Mouse (Mus musculus): ENCODE results near the gene Anxa5. TPM values are rescaled to one million over a fixed set of nuclear protein-coding genes. Genes with fewer than 3 reads are reported as not detected.

Gene Anxa5
- polyA plus RNA-seq, 1 experiment from 2014 or later: 103 TPM

DNA sequence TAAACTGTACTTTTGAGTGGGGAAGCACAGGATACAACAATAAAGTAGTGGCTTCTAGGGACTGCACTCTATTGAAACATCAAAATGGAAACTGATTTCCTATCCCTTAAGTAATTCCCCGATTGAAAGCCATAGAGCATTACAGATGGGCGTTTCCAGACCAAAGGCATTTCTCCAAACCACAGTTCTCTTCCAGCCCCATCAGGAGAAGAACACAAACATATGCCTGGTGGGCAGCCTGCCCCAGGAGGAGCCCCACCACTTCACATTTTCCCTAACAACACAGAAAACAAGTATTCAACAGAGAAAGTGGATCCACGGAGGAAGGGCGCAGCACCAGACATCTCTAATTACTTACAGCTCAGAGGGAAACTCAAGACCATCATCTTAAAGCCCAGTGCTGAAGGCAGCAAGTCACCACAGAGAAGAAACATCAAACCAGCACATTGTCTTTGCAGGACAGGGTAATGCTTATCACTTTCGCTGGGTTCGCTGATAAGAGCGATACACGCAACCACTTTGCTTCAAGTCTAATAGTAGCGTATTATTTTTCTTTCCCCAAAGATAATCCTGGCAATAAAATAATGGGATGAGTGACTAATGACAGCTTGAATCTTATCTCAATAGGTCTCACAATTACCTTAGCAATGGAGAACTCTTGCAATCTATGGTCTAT, 17.2 kb upstream of the Anxa5 start:
- Histone ChIP-seq H3K9ac (ENCODE audit: low read depth, low read length) (no peak overlapping the region), H3K4me1 (replicated peaks; ENCODE audit: control insufficient read depth, insufficient read depth, low read length) (no peaks in the 10 kb centered on the region), H3K27me3 (ENCODE audit: control insufficient read depth, insufficient read depth, low read length) (no peaks in the 10 kb centered on the region), H3K27ac (ENCODE audit: low read depth, low read length) (no peak overlapping the region), H3K4me2 (replicated peaks; ENCODE audit: low read depth, low read length) (no peak overlapping the region), H3K9me3 (ENCODE audit: control insufficient read depth, low read length) (no peaks in the 10 kb centered on the region), H3K4me3 (ENCODE audit: low read depth, low read length) (no peak overlapping the region), H3K36me3 (ENCODE audit: control insufficient read depth, insufficient read depth, low read length) (no peaks in the 10 kb centered on the region)
- ATAC-seq (ENCODE audit: low FRiP score): no peak
- DNase-seq (ENCODE audit: low spot score): no peak
- WGBS: 85% methylated on average over 9 of the region's 9 CpGs

DNA sequence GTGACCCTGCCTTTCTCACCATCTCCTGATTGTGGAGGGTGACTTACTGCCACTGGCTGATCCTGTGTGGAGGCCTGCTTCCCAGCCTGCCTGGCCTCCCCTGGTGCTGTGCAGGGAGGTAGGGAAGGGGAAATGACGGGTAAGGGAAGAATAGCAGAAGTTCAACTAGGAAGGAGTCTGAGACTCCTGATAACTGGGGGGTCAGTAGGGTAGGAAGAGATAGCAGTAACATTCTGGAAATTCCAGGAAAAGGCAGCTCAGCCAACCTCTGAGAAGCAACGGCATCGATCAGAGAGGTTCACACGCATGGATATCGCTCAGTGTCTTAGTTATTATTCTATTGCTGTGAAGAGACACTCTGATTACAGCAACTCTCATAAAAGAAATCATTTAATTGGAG, 15.8 kb upstream of the Anxa5 start:
- no peak for DNase-seq (ENCODE audit: low spot score)
- Histone ChIP-seq H3K4me3 (ENCODE audit: low read depth, low read length) (no peak overlapping the region), H3K9me3 (ENCODE audit: control insufficient read depth, low read length) (no peaks in the 10 kb centered on the region), H3K36me3 (ENCODE audit: control insufficient read depth, insufficient read depth, low read length) (no peaks in the 10 kb centered on the region), H3K4me2 (replicated peaks; ENCODE audit: low read depth, low read length) (no peak overlapping the region), H3K9ac (ENCODE audit: low read depth, low read length) (no peak overlapping the region), H3K27ac (ENCODE audit: low read depth, low read length) (no peak overlapping the region), H3K27me3 (ENCODE audit: control insufficient read depth, insufficient read depth, low read length) (no peaks in the 10 kb centered on the region), H3K4me1 (replicated peaks; ENCODE audit: control insufficient read depth, insufficient read depth, low read length) (no peaks in the 10 kb centered on the region)
- 94% methylated on average over 5 of the region's 5 CpGs for WGBS
- no peak for ATAC-seq (ENCODE audit: low FRiP score)

DNA sequence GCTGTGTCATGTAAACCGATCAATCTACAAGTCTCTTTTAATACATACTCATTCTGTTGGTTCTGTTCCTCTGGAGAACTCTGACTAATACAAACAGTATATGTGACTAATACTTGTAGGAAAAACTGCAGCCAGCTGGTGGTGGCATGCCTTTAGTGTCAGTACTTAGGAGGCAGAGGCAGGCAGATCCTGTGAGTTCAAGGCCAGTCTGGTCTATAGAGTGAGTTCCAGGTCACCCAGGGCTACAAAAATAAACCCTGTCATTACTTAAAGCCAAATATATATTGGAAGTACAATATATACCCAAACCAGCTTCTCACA, 13.9 kb upstream of the Anxa5 start:
- Histone ChIP-seq H3K4me1 (replicated peaks; ENCODE audit: control insufficient read depth, insufficient read depth, low read length) (no peaks in the 10 kb centered on the region), H3K36me3 (ENCODE audit: control insufficient read depth, insufficient read depth, low read length) (no peaks in the 10 kb centered on the region), H3K4me2 (replicated peaks; ENCODE audit: low read depth, low read length) (no peak overlapping the region), H3K9ac (ENCODE audit: low read depth, low read length) (no peak overlapping the region), H3K27ac (ENCODE audit: low read depth, low read length) (no peak overlapping the region), H3K4me3 (ENCODE audit: low read depth, low read length) (no peak overlapping the region), H3K9me3 (ENCODE audit: control insufficient read depth, low read length) (no peaks in the 10 kb centered on the region), H3K27me3 (ENCODE audit: control insufficient read depth, insufficient read depth, low read length) (no peaks in the 10 kb centered on the region)
- 93% methylated on average over 1 of the region's 1 CpGs for WGBS
- ATAC-seq (ENCODE audit: low FRiP score): no peak
- DNase-seq (ENCODE audit: low spot score): no peak

DNA sequence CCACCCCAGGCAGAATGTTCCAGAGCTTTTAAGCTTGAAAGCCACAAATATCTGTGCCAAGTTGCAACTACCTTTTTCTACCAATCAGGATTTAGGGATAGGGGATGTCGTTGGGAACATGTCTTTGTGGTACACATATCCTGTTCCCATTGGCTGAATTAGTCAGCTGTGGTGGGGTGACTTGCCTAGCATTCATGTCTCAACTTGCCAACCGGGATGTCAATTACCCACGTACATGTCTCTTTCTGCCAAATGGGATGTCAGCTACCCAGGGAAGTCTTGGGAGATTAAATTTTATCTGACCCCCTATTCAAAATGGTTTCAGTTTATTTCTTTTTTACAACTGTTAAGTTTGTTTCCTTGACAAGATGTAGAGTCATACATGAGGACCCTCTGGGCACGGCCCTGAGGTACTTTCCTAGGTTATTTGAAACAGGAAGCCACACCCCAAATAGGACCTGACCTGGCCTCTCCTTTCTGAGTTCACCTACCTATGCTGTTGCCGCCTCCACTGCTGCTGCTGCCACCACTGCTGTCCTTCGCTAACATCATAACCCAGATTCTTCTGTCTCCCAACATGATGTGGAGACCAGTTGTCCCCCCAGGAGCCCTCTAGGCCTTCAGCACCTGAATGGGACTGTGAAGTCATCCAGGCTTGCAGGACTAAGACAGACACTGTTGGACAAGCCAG, 13.3 kb upstream of the Anxa5 start:
- no peak overlapping the region for H3K4me3 ChIP-seq (ENCODE audit: low read depth, low read length)
- H3K9me3 ChIP-seq (ENCODE audit: control insufficient read depth, low read length): no peaks in the 10 kb centered on the region
- no peak for ATAC-seq (ENCODE audit: low FRiP score)
- no peaks in the 10 kb centered on the region for H3K4me1 ChIP-seq (replicated peaks; ENCODE audit: control insufficient read depth, insufficient read depth, low read length)
- no peak for DNase-seq (ENCODE audit: low spot score)
- H3K9ac ChIP-seq (ENCODE audit: low read depth, low read length): no peak overlapping the region
- no peaks in the 10 kb centered on the region for H3K36me3 ChIP-seq (ENCODE audit: control insufficient read depth, insufficient read depth, low read length)
- 82% methylated on average over 6 of the region's 6 CpGs for WGBS
- H3K4me2 ChIP-seq (replicated peaks; ENCODE audit: low read depth, low read length): no peak overlapping the region
- H3K27ac ChIP-seq (ENCODE audit: low read depth, low read length): no peak overlapping the region
- no peaks in the 10 kb centered on the region for H3K27me3 ChIP-seq (ENCODE audit: control insufficient read depth, insufficient read depth, low read length)

DNA sequence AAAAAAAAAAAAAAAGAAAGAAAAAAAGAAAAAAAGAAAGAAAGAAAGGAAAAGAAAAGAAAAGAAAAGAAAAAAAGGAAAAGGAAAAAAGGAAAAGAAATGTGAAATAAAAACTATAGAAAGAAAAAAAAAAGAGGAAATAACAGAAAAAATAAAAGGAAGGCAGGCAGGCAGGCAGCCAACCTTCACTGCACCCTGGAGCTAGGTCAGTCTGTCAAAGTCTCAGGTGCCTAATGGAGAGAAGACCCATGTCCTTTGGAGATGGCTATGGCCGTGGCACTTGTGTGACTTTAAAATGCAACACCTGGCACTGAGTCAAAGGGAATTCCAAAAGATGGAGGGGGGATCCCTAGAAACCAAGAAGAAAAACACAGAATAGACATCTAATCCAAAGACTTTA, 12.7 kb upstream of the Anxa5 start:
- Histone ChIP-seq H3K27me3 (ENCODE audit: control insufficient read depth, insufficient read depth, low read length) (no peaks in the 10 kb centered on the region), H3K4me2 (replicated peaks; ENCODE audit: low read depth, low read length) (no peak overlapping the region), H3K9me3 (ENCODE audit: control insufficient read depth, low read length) (no peaks in the 10 kb centered on the region), H3K4me3 (ENCODE audit: low read depth, low read length) (no peak overlapping the region), H3K27ac (ENCODE audit: low read depth, low read length) (no peak overlapping the region), H3K9ac (ENCODE audit: low read depth, low read length) (no peak overlapping the region), H3K4me1 (replicated peaks; ENCODE audit: control insufficient read depth, insufficient read depth, low read length) (no peaks in the 10 kb centered on the region), H3K36me3 (ENCODE audit: control insufficient read depth, insufficient read depth, low read length) (no peaks in the 10 kb centered on the region)
- no peak for ATAC-seq (ENCODE audit: low FRiP score)
- no peak for DNase-seq (ENCODE audit: low spot score)
- 85% methylated on average over 1 of the region's 1 CpGs for WGBS

DNA sequence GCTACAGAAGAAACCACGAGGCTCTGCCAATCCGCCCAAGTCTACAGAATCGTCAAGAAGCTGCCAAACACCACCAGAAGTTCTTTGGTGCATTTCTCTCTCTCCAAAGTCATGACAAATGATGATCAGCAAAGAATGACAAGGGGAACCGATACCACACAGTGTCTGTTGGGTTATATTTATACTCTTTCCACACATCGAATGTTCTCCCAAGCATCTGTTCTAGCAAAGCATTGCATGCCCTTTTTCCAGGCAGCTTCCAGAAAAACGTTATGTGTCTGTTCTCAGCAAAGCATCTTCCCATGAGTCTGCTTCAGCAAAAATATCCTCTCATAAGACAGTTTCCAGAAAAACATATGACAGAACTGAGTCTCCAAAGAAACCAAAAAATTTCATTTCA, 11.2 kb upstream of the Anxa5 start:
- H3K9me3 ChIP-seq (ENCODE audit: control insufficient read depth, low read length): no peaks in the 10 kb centered on the region
- no peak overlapping the region for H3K4me3 ChIP-seq (ENCODE audit: low read depth, low read length)
- H3K9ac ChIP-seq (ENCODE audit: low read depth, low read length): no peak overlapping the region
- ATAC-seq (ENCODE audit: low FRiP score): no peak
- H3K4me1 ChIP-seq (replicated peaks; ENCODE audit: control insufficient read depth, insufficient read depth, low read length): peaks cover 1% of the 10 kb centered on the region; the same call in 1 of the 2 replicates
- 92% methylated on average over 6 of the region's 6 CpGs for WGBS
- H3K36me3 ChIP-seq (ENCODE audit: control insufficient read depth, insufficient read depth, low read length): no peaks in the 10 kb centered on the region
- no peak for DNase-seq (ENCODE audit: low spot score)
- no peak overlapping the region for H3K4me2 ChIP-seq (replicated peaks; ENCODE audit: low read depth, low read length)
- H3K27me3 ChIP-seq (ENCODE audit: control insufficient read depth, insufficient read depth, low read length): no peaks in the 10 kb centered on the region
- no peak overlapping the region for H3K27ac ChIP-seq (ENCODE audit: low read depth, low read length)

DNA sequence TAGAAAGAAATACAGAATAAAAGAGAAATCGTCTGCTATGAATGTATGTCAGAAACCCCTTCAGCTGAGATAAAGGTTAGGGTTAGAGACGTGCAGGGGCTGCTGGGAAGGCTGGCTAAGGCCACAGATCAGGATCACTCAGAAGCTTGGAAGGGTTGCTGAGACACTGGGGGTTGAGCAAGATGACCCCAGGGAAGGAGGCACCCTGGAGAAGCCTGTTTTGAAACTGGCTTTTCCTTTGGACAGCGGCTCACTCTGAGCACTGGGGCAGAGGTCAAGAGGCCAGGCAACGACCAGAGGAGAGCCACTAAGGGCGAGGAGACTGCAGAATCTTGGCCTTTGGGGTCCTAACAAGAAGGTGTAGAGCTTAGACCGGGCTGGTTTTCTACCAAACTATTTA, 10.5 kb upstream of the Anxa5 start:
- DNase-seq (ENCODE audit: low spot score) (no peak), ATAC-seq (ENCODE audit: low FRiP score) (no peak)
- Histone ChIP-seq H3K4me2 (replicated peaks; ENCODE audit: low read depth, low read length) (no peak overlapping the region), H3K4me3 (ENCODE audit: low read depth, low read length) (no peak overlapping the region), H3K27me3 (ENCODE audit: control insufficient read depth, insufficient read depth, low read length) (no peaks in the 10 kb centered on the region), H3K9ac (ENCODE audit: low read depth, low read length) (no peak overlapping the region), H3K36me3 (ENCODE audit: control insufficient read depth, insufficient read depth, low read length) (no peaks in the 10 kb centered on the region), H3K9me3 (ENCODE audit: control insufficient read depth, low read length) (no peaks in the 10 kb centered on the region), H3K4me1 (replicated peaks; ENCODE audit: control insufficient read depth, insufficient read depth, low read length) (peaks cover 4% of the 10 kb centered on the region), H3K27ac (ENCODE audit: low read depth, low read length) (no peak overlapping the region)
- 43% methylated on average over 6 of the region's 6 CpGs for WGBS

DNA sequence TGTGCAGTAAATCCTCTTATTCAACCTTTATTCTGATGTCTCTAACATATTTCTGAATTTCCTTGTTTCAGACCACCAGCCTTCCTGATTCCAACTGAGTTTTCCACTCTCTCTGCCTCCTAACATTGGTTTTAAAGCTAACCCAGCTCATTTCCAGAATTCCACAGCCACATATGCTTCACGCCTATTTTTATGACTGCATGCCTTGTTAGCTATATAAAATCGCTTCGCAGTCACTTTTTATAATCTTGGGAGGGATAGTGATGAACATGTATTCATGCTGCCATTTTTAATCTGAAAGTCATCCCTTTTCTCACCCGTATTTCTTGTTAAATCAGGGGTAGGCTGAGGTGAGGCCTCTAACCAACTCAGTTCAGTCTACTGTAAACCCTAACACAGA, 8.6 kb upstream of the Anxa5 start:
- peaks cover 4% of the 10 kb centered on the region for H3K4me1 ChIP-seq (replicated peaks; ENCODE audit: control insufficient read depth, insufficient read depth, low read length)
- 93% methylated on average over 4 of the region's 4 CpGs for WGBS
- no peak for ATAC-seq (ENCODE audit: low FRiP score)
- no peak overlapping the region for H3K4me2 ChIP-seq (replicated peaks; ENCODE audit: low read depth, low read length)
- H3K36me3 ChIP-seq (ENCODE audit: control insufficient read depth, insufficient read depth, low read length): no peaks in the 10 kb centered on the region
- H3K27ac ChIP-seq (ENCODE audit: low read depth, low read length): no peak overlapping the region
- no peak overlapping the region for H3K9ac ChIP-seq (ENCODE audit: low read depth, low read length)
- no peak for DNase-seq (ENCODE audit: low spot score)
- H3K4me3 ChIP-seq (ENCODE audit: low read depth, low read length): no peak overlapping the region
- no peaks in the 10 kb centered on the region for H3K9me3 ChIP-seq (ENCODE audit: control insufficient read depth, low read length)
- H3K27me3 ChIP-seq (ENCODE audit: control insufficient read depth, insufficient read depth, low read length): no peaks in the 10 kb centered on the region

DNA sequence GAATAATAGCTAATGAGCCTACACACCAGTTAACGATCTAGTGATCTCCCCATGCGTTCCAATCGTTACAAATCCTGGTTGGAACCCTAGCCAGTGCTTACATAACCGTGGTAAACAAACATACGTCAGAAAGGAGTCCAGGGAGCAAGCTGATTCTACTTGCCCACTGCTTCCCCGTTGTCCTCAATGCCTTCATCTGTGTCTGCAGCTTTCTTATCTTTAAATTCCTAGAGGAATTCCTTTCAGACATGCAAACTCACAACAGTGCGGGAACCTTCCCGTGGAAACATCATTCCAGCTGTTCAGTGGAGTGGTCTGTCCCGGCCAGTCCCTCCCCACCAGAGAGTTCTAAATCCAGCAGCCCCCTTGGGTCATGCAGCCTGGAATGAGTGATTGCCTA, 7.2 kb upstream of the Anxa5 start:
- WGBS: 50% methylated on average over 9 of the region's 9 CpGs
- DNase-seq (ENCODE audit: low spot score): no peak
- no peak overlapping the region for H3K4me2 ChIP-seq (replicated peaks; ENCODE audit: low read depth, low read length)

More for the DNA sequence above, 7.2 kb upstream of the Anxa5 start:
- ATAC-seq (ENCODE audit: low FRiP score): no peak
- Histone ChIP-seq H3K9me3 (ENCODE audit: control insufficient read depth, low read length) (no peaks in the 10 kb centered on the region), H3K36me3 (ENCODE audit: control insufficient read depth, insufficient read depth, low read length) (no peaks in the 10 kb centered on the region), H3K27me3 (ENCODE audit: control insufficient read depth, insufficient read depth, low read length) (no peaks in the 10 kb centered on the region), H3K4me3 (ENCODE audit: low read depth, low read length) (no peak overlapping the region), H3K9ac (ENCODE audit: low read depth, low read length) (no peak overlapping the region), H3K4me1 (replicated peaks; ENCODE audit: control insufficient read depth, insufficient read depth, low read length) (peaks cover 4% of the 10 kb centered on the region), H3K27ac (ENCODE audit: low read depth, low read length) (no peak overlapping the region)

Measured in hindbrain, embryonic 11.5 days (tissue).